Mouse (Mus musculus): ENCODE measurements at regions not wholly inside any gene's neighbourhood (a gene's known extent, or its start where the extent isn't known, plus 50 kb on each side); places are given as distances from the start of the nearest gene placed in this dataset.

- no peak for DNase-seq
Observed at GRCm38 (mm10) chr17:14540269-14540975, 153.6 kb downstream of the Thbs2 start.

- no peak for DNase-seq
Observed at GRCm38 (mm10) chr17:14539651-14540050, 154.4 kb downstream of the Thbs2 start.

GRCm38 (mm10) chr17:14539191-14539590 lies 154.8 kb downstream of the Thbs2 start:
- DNase-seq = no peak

- no peak for DNase-seq
Observed at GRCm38 (mm10) chr17:14538527-14538926, 155.5 kb downstream of the Thbs2 start.

- DNase-seq = no peak
Observed at GRCm38 (mm10) chr17:14532979-14533314, 161.1 kb downstream of the Thbs2 start.

- no peak for DNase-seq
Observed at GRCm38 (mm10) chr17:14532298-14532978, 161.6 kb downstream of the Thbs2 start.

GRCm38 (mm10) chr17:14531796-14532195 lies 162.2 kb downstream of the Thbs2 start:
- no peak for DNase-seq

- DNase-seq = no peak
Observed at GRCm38 (mm10) chr17:14527691-14528090, 166.3 kb downstream of the Thbs2 start.

GRCm38 (mm10) chr17:14525255-14525654 lies 168.8 kb downstream of the Thbs2 start:
- no peak for DNase-seq

GRCm38 (mm10) chr17:14524426-14525236 lies 169.4 kb downstream of the Thbs2 start:
- no peak for DNase-seq

- no peak for DNase-seq
Observed at GRCm38 (mm10) chr17:14522011-14522410, 172.0 kb downstream of the Thbs2 start.

GRCm38 (mm10) chr17:14520565-14520964 lies 173.5 kb downstream of the Thbs2 start:
- peak; percentile 29 for DNase-seq

GRCm38 (mm10) chr17:14519367-14519766 lies 174.7 kb downstream of the Thbs2 start:
- no peak for DNase-seq

GRCm38 (mm10) chr17:14518216-14518615 lies 175.8 kb downstream of the Thbs2 start:
- DNase-seq = no peak

GRCm38 (mm10) chr17:14517368-14517767 lies 176.7 kb downstream of the Thbs2 start:
- DNase-seq = no peak

- no peak for DNase-seq
Observed at GRCm38 (mm10) chr17:14516097-14516496, 177.9 kb downstream of the Thbs2 start.

- DNase-seq = peak; percentile 3
Observed at GRCm38 (mm10) chr17:14513454-14513853, 180.6 kb downstream of the Thbs2 start.

- no peak for DNase-seq
Observed at GRCm38 (mm10) chr17:14510486-14510885, 183.5 kb downstream of the Thbs2 start.

GRCm38 (mm10) chr17:14507111-14507510 lies 186.9 kb downstream of the Thbs2 start:
- DNase-seq = no peak

- DNase-seq = no peak
Observed at GRCm38 (mm10) chr17:14506123-14506522, 187.9 kb downstream of the Thbs2 start.

GRCm38 (mm10) chr17:14505415-14505814 lies 188.6 kb downstream of the Thbs2 start:
- DNase-seq = no peak

- no peak for DNase-seq
Observed at GRCm38 (mm10) chr17:14503670-14504069, 190.4 kb downstream of the Thbs2 start.

- no peak for DNase-seq
Observed at GRCm38 (mm10) chr17:14501341-14501740, 192.7 kb downstream of the Thbs2 start.
